Mouse (Mus musculus) kidney, adult 2 months (tissue): ENCODE data around the gene Gm9821. TPM values are rescaled to one million over a fixed set of nuclear protein-coding genes. Genes with fewer than 3 reads are reported as not detected.
A peak's percentile ranks its signal among the peaks of the same experiment; 100 is the strongest.

Source experiments
- DNase-seq: peaks from one replicate; pipeline ENCODE4 v3.0.0; 2021
- H3K27ac ChIP-seq: fragments of 200-500 bp; 2 replicates; pipeline ENCODE4 v1.5.1; 2012; ENCODE audit warnings: low read depth, low read length, control low read depth, inconsistent platforms; ENCODE audit not compliant: insufficient read depth
- H3K27me3 ChIP-seq: fragments of 200-500 bp; replicated peaks from 2 replicates; pipeline ENCODE4 v1.6.1; 2012; ENCODE audit warnings: mild to moderate bottlenecking, moderate library complexity, low read length, inconsistent platforms; ENCODE audit not compliant: control insufficient read depth, insufficient read depth
- H3K36me3 ChIP-seq: fragments of 200-500 bp; 2 replicates; pipeline ENCODE4 v1.6.1; 2012; ENCODE audit warnings: mild to moderate bottlenecking, moderate library complexity, low read length, inconsistent platforms; ENCODE audit not compliant: control insufficient read depth, insufficient read depth
- H3K4me1 ChIP-seq: fragments of 200-500 bp; 2 replicates; pipeline ENCODE4 v1.6.1; 2011; ENCODE audit warnings: low read length; ENCODE audit not compliant: control insufficient read depth, insufficient read depth
- H3K4me3 ChIP-seq: fragments of 200-500 bp; 2 replicates; pipeline ENCODE4 v1.5.1; 2011; ENCODE audit warnings: mild to moderate bottlenecking, low read depth, low read length, control low read depth; ENCODE audit not compliant: insufficient read depth
- CTCF ChIP-seq: fragments of 200-500 bp; conservative IDR thresholded peaks from 2 replicates; pipeline ENCODE4 v1.5.1; 2011; ENCODE audit warnings: low read depth, mild to moderate bottlenecking, control low read depth, low read length, moderate library complexity, mixed read lengths; ENCODE audit not compliant: insufficient read depth, insufficient read length
- POLR2A ChIP-seq: fragments of 200-500 bp; IDR thresholded peaks from one replicate; pipeline ENCODE4 v1.6.1; 2011; ENCODE audit warnings: low read depth, low read length, control low read depth
- WGBS: fragments of 180-500 bp; shearing (Covaris S2); methylation state at CpG from one replicate; pipeline ENCODE4 v1.1.7; 2018; 5-methylcytosine and 5-hydroxymethylcytosine counted together
- polyA plus RNA-seq: library from polyadenylated mRNA; depleted of rRNA; stranded (reverse); fragments of >200 nt; gene quantifications from 2 replicates; pipeline ENCODE4 v1.2.3, GENCODE M21; 2012

The Gm9821 gene
- polyA plus RNA-seq, 1 experiment, result not detected

DNA sequence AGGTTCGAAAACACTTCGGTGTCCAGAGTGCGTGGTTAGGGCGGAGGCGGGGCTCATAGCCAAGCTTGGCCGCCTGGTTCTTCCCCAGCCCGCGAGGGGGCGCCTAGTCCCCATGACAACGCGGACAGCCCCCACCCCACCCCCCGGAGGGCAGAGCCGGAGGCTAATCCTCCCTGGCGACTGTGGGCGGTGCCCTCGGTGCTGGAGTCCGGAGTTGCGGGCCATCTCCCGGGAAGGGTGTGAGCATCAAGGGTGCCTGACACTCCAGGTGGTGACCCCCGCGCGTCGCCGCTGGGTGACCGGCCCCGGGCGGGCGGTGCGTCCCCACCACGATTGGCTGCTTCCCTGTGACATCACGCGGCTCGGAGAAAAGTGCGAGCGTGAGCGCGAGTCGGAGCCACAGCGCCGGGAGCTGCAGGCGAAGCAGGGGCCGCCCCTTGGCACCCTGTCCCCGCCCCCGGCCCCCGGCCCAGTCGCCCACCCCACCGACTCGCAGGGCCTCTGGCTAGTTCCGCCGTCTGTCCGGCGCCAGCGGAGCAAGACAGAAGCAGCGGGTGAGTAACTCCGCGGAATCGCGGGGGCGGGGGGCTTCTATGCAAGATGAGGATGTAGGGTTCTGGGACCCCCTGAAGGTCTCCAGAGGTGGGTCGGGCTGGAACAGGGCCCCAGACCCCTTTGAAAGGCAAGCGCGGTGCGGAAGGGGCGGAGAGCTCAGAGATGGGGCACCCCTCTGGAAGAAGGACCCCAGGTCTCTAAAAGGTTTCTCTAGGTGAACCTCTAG, 23.5 kb upstream of the Gm9821 start:
- Histone ChIP-seq H3K27ac (no peak overlapping the region), H3K27me3 (peaks cover 4% of the 10 kb centered on the region; the same call in 1 of the 2 replicates), H3K36me3 (no peaks in the 10 kb centered on the region), H3K4me1 (peaks cover 3% of the 10 kb centered on the region; the same call in 1 of the 2 replicates), H3K4me3 (peak overlapping the region; percentile 48)
- WGBS, result under 1% methylated on average over 63 of the region's 64 CpGs
- DNase-seq, result peak; percentile 49
- TF ChIP-seq CTCF (0 out of 2 replicates have a peak, but pooled peaks have one; percentile 20), POLR2A (no peak)

DNA sequence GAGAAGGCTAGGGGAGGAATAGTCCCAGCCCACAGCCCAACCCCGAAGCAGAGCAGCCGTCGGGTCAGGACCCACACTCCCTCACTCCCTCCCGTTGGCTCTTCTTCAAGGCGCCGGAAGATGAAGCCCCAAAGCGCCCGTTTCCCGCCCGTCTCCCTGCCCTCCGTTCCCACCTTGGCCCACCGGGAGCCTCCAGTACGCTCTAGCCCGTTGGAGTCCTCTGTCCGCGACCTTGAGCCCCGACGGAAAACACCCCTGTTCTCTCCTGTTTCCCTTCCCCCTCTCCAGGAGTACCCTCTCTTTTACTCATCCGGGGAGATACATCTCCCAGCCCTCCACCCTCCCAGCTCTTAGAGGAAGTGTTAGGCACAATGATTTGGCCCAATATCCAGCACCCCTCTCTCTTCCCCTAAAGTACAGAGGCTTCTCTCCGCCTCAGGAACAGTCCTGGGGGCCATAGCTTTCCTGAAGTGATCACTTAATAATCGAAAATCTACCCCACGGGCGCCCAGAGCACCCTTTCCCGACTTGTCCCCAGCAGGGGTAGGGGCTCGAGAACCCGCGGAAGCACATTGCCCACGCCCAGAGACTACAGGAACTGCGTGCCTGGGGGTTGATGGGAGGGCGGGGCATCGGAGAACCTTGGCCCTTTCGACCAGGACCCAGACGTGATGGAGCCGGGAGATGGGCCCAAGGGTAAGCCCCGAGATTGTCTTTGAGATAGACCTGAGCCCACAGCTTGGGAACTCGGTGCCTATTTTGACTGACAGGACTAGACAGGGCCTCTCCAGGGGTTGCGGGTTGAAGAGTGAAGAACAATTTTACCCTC, 22.7 kb upstream of the Gm9821 start:
- H3K27ac ChIP-seq, result no peak overlapping the region
- no peak for TF ChIP-seq POLR2A
- TF ChIP-seq CTCF, result no peak
- no peaks in the 10 kb centered on the region for H3K36me3 ChIP-seq
- DNase-seq, result no peak
- H3K4me3 ChIP-seq, result no peak overlapping the region
- WGBS, result 3% methylated on average over 37 of the region's 37 CpGs
- peaks cover 3% of the 10 kb centered on the region; the same call in 1 of the 2 replicates for H3K4me1 ChIP-seq
- H3K27me3 ChIP-seq, result peaks cover 4% of the 10 kb centered on the region; the same call in 1 of the 2 replicates

DNA sequence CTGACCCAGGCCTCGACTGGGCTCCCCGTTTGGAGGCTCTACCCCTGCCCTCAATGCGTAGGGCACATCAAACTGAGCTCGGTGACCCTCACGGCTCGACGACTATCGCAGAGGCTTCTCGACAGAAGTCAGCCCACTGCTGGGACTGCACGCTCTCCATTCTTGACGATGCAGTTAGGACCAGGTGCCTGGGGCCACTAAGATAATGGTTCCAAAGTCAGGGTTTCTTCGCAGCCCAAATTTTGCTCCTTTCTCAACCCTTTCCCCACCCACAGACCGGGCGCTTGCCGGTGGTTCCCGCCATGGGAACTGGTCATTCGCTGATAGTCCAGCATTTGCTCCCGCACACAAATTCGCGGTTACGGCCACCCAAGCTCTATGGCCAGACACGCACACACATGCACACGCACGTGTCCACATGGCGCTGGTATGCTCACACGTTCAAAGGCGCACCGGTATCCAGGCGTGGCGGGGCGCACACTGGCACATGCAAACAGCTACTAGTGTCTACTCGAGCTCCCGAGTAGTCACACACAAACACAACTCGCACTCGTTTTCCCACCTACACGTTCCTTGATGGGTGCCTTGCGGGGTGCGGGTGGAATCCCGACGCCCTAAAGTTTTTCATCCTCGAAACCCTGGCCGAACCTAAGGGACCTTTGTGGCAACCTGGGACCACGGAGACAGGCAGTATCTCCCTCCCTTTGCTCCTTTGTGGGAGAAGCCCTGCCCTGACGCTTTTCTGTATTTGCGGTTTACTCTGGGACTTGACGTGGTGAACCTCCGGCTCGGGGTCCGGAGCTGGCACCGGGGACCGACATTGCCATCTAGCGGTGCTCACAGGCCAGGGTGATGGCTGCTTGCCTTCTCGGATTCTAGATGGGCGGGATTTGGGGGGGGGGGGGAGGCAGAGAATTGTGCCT, 21.8 kb upstream of the Gm9821 start:
- 5% methylated on average over 54 of the region's 54 CpGs for WGBS

DNA sequence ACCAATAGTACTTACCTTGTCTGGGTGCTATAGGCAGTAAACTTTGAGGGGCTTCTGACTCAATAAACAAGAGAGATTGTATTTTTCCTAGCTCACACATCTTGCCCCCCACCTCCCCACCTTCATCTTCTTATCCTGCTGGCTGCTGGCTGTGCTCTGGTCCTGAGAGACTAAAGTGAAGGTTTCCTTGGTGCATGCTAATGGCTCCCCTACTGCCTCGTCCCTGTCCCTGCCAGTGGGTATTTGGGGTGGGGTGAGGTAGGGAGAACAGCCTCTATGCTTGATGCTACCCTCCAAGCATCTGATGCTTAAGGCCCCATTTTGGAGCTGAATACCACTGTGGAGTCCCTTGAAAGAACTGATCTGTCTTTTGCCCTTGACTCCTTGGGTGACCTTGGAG, 20.8 kb upstream of the Gm9821 start:
- TF ChIP-seq CTCF, result no peak
- no peak for TF ChIP-seq POLR2A
- no peak overlapping the region for H3K4me3 ChIP-seq
- no peak overlapping the region for H3K27ac ChIP-seq
- whole genome bisulfite sequencing, result 90% methylated on average over 1 of the region's 1 CpGs
- H3K36me3 ChIP-seq, result no peaks in the 10 kb centered on the region
- peaks cover 3% of the 10 kb centered on the region; the same call in 1 of the 2 replicates for H3K4me1 ChIP-seq
- peaks cover 4% of the 10 kb centered on the region; the same call in 1 of the 2 replicates for H3K27me3 ChIP-seq
- DNase-seq, result no peak

More for the DNA sequence above, 21.8 kb upstream of the Gm9821 start:
- Histone ChIP-seq H3K27me3 (peaks cover 4% of the 10 kb centered on the region; the same call in 1 of the 2 replicates), H3K4me1 (peaks cover 3% of the 10 kb centered on the region; the same call in 1 of the 2 replicates), H3K36me3 (no peaks in the 10 kb centered on the region), H3K27ac (no peak overlapping the region), H3K4me3 (peak overlapping the region; percentile 12; the same call in 1 of the 2 replicates)
- peak; percentile 64 for DNase-seq
- TF ChIP-seq CTCF, result peak; percentile 72
- no peak for TF ChIP-seq POLR2A

DNA sequence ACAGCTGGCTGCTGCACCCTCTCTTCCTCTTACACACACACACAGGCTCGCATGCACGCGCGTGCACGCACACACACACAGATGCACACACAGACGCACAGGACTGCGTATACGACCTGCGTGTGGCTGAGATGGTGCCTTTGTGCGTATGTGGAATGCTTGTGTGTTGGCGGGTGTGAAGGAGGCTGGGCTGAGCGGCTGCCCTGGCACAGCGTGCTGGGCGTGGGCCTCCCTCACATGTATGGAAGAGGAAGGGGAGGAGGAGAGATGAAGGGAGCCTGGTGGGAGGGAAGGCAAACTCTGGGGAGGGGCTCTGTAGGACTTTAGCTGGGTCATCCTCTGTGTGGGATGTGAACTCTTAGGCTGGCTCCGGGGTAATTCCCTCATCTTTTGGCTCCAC, 20.1 kb upstream of the Gm9821 start:
- DNase-seq, result no peak
- H3K27ac ChIP-seq, result no peak overlapping the region
- peaks cover 4% of the 10 kb centered on the region; the same call in 1 of the 2 replicates for H3K27me3 ChIP-seq
- TF ChIP-seq CTCF (no peak), POLR2A (no peak)
- H3K4me3 ChIP-seq, result no peak overlapping the region
- 88% methylated on average over 15 of the region's 15 CpGs for WGBS
- no peaks in the 10 kb centered on the region for H3K36me3 ChIP-seq
- peaks cover 8% of the 10 kb centered on the region; the same call in 1 of the 2 replicates for H3K4me1 ChIP-seq

DNA sequence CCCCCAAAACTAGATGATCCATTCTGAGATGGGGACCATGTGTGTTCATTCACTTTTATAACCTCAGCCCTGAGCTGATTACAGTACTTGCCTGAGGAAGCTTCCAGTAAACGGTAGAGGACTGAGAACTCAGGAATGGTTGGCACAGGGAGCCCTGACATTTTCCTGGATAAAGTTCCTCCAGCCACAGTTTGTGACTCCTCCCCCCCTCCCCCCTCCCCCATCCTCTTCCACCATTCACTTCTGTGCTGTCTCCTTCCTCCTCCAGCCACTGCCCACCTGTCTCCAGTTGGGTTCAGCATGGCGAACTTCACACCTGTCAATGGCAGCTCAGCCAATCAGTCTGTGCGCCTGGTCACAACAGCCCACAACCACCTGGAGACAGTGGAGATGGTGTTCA, 18.6 kb upstream of the Gm9821 start, which contains the start of gene Chrm4:
Gene Chrm4 (plus strand): TSS at position 301 of the 400 bp plus-strand sequence.
- WGBS, result 70% methylated on average over 3 of the region's 3 CpGs
- no peak for TF ChIP-seq POLR2A
- TF ChIP-seq CTCF, result no peak
- H3K4me3 ChIP-seq, result no peak within 1 kb of the TSS
- H3K27me3 ChIP-seq, result peaks cover 4% of the 10 kb centered on the region; the same call in 1 of the 2 replicates
- H3K4me1 ChIP-seq, result peaks cover 8% of the 10 kb centered on the region; the same call in 1 of the 2 replicates
- H3K27ac ChIP-seq, result no peak within 1 kb of the TSS
- no peak for DNase-seq
- no peaks in the 10 kb centered on the region for H3K36me3 ChIP-seq
